Mouse (Mus musculus): ENCODE measurements around the gene Polr3e. TPM values are rescaled to one million over a fixed set of nuclear protein-coding genes. Genes with fewer than 3 reads are reported as not detected.
A peak's percentile ranks its signal among the peaks of the same experiment; 100 is the strongest.
"Not testable (repeated sequence)": the region's sequence is repeated elsewhere in the genome, so short reads cannot be mapped to it uniquely, and the experiment has no call there.

Polr3e gene
- total RNA-seq, 2 experiments from 2014 or later = 12.3 TPM

DNA sequence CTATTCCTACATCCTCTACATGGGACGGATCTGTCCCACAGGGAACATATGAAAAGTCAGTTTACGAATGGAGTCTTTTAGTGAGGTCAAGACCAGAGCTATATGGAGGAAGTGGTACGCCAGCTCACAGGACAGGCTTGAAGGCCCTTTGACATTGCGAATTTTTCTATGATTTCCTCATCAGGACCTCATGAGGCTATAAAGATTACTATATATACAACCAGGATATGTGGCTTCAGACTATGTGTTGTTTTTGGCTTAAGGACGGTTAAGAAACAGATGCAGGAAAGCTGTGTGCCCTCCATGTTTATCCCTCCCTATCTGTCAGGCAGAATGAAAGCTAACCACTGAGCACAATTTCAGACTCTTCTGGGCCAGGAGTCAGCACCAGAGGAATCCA is 45.6 kb downstream of the Polr3e start:
- intact Hi-C loops (cut with DNase I; ENCODE audit: low total_unique reads) = no loop called here
- DNase-seq = no peak

DNA sequence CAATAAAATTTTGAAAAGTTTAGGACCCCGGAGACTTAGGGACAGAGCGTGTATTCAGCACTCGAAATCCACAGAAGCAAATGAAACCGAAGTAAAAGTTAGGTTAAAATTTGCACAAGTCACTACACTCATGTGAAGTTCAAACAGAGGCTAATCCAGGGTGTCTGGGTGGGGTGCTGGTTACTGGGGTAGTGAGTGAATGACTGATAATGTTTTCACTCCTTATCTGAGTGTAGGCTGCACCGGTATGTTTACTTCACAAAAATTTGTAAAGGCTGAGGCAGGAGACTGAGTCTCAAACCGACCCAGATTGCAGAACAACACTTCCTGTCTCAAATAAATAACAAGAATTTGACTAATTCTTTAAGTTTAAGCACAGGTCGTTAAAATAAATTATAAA is 51.7 kb downstream of the Polr3e start:
- no peak for DNase-seq
- intact Hi-C loops (cut with DNase I; ENCODE audit: low total_unique reads) = no loop called here

DNA sequence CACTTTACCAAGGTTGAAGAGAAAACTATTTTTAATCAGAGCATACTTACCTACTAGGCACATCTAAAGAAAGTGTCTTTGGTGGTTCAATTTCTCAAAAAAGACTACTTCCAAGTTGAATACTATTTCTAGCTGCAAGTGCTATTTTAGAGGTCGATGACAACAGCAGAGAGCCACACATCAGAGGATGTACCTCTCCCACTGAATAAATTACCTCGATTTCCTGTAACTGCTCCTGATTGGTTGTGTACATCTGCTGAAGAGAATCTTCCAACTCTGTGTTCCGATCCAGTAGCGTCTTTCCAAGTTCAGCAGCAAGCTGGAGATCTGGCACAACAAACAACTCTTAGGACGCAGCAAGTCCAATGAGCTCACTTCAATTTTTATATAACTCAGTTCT is 52.6 kb downstream of the Polr3e start:
- intact Hi-C loops (cut with DNase I; ENCODE audit: low total_unique reads) = no loop called here
- DNase-seq = no peak

DNA sequence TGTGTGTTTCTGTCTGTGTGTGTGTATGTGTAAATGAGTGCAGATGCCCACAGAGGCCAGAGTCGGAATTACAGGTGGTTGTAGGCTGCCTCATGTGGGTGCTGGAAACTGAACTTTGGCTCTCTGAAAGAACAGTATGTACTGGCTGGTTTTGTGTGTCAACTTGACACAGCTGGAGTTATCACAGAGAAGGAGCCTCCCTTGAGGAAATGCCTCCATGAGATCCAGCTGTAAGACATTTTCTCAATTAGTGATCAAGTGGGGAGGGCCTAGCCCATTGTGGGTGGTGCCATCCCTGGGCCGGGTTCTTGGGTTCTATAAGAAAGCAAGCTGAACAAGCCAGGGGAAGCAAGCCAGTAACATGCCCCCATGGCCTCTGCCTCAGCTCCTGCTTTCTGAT is 54.9 kb downstream of the Polr3e start:
- intact Hi-C loops (cut with DNase I; ENCODE audit: low total_unique reads); DNase-seq: not testable (repeated sequence)

DNA sequence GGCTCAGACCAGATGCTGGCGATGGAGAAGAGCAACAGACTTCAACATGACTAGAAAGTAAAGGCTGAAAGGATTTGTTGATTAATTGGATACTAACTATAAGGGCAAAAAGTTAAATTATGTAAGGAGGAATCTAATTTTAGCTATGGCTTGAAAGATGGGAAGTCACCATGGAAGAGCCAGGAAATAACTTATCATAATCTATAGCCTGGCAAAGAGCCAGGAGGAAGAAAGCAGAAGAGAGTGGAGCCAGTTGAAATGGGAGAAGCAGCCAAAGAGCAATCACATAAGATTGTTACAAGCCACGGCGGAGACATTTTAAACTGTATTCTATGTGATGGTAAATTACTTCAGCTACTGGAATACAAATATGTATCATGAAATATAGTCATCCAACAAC is 56.5 kb downstream of the Polr3e start:
- DNase-seq = no peak
- intact Hi-C loops (cut with DNase I; ENCODE audit: low total_unique reads) = no loop called here

DNA sequence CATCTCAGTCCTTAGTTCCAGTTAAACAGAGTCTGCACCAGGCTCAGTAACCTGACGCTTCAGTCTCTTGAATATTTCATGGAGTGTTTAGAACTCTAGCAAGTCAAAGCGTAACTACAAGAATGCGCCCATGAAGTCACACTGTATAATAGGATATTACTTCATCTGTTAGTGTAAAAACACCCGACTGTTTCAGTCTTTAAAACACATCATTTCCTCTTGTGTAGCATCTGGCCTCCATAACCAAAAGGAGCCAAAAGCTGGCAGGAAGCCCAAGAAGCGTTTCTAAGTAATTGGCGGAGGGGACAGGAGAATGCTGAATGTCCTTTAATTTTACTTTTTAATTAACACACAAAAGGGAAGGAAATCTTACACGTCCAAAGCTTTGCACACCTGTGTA is 59.5 kb downstream of the Polr3e start:
- DNase-seq = peak; percentile 30
- intact Hi-C loops (cut with DNase I; ENCODE audit: low total_unique reads) = no loop called here

DNA sequence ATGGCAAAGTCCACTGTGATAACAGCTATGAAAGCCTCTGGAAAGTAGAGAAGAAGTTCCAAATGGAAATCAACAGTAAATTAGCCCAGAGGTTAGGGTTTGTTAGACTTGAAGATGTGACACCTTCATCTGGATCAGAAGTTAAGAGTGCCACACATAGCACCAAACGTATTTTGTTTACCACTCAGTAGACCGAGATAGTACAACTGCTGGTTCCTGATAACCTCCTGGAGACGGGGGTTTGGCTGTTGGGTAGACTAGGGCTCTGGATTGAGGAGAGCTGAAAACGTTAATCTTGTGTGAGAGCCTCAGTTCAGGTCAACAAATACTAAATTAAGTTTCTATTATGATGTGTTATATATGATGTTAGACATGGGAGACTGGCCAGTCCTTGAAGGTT is 62.5 kb downstream of the Polr3e start:
- no peak for DNase-seq
- intact Hi-C loops (cut with DNase I; ENCODE audit: low total_unique reads) = loop anchor here (10.0 kb wide), 1 partner anchor 55 kb away; the partner anchor contains the start of gene Mettl9

DNA sequence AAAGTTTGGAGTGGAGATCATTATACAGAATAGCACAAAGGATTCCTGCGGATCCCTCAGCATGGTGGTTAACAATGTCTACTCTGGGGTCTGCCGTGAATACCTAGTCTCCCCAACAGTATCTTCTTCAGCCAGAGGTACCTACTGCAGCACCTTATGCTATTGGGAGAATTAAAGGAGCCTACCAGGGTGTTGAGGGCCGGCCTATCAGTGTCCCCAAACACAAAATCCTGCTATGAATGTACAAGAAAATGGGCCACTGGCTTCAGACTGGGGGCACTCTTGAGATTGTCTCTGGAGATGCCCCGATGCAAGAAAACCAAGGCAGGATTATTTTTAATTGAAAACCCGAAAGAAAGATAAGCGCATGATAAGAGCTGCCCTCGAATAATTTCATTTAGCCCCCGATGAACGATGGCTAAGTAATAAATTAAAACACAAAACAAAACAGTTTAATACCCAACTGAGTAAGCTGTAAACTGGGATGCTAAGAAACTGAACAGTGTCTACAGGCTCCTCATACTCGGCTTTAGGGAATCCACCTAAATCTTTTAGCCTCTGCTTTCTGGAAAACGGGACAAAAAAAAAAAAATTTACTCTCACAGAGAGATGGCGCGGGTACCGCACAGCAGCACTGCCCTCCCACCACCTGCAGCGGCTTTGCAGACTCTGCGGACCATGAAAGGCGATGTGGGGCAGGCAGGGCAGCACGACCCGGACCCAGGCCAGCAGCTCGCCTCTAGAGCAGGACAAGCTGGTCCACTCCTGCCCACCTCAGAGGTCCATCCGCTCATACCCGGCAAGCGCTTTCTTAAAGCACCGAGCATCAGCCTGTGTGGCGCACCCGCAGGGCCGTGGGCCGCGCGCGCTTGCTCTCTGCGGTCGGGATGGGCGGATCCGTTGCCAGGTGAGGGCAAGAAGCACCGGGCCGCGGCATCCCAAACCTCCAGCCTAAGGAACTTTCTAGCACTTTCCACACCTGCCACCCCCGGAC is 63.7 kb downstream of the Polr3e start:
- peak; percentile 33 for DNase-seq
- intact Hi-C loops (cut with DNase I; ENCODE audit: low total_unique reads) = loop anchor here (10.0 kb wide), 1 partner anchor 54 kb away; the partner anchor contains the start of gene Mettl9

DNA sequence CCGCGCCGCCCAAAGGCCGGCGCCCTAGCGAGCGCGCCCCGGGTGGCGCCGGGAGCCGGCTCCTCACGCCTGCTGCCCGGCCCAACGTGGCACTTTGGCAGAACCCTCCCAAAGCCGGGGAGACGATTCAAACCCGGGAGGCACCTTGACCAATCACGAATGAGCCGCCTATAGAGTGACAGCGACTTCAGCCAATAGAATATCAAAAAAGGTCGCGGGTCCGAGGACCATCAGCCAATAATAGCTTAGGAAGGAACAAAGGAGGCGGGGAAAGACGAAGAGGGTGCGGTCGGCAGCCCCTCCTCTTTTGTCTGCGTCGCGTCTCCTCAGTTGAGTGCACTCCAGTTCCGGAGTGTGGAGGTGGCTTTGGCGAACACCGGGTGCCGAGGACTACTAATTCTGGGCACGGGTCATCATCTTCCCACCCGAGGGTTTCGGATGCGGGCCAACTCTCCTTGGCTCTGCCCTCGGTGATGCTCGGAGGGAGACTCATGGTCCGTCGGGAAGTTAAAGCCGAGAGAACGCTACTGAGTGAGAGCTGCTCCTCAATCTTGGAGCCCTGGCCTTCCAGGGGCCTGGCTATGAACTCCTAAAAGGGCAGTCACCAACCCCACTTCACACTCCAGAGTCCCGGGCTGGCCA is 64.8 kb downstream of the Polr3e start, which contains the start of the genes Cdr2 and Mfsd13b:
Gene Cdr2 (minus strand): TSS at position 113 of the 642 bp plus-strand sequence.
Gene Mfsd13b (plus strand): TSS at position 310 of the 642 bp plus-strand sequence.
- intact Hi-C loops (cut with DNase I; ENCODE audit: low total_unique reads) = loop anchor here (10.0 kb wide), 1 partner anchor 52 kb away; the partner anchor contains the start of gene Mettl9
- DNase-seq = peak; percentile 89

DNA sequence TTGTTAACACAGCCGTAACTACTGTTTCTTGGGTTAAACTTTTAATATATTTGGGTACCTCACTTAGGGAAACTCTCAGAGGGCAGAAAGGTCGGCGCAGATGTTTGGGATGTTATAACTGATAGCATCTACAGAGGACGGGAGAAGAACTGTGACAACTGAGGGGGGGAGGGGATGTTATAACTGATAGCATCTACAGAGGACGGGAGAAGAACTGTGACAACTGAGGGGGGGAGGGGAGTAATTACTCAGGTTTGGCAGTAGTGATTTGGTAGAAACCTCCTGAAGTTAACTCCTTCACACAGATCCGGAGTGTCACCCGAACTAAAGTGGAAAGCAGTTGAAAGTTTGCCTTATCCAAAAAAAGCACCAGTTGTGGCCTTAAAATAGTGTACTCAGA is 65.4 kb downstream of the Polr3e start:
- no peak for DNase-seq
- intact Hi-C loops (cut with DNase I; ENCODE audit: low total_unique reads) = loop anchor here (10.0 kb wide), 1 partner anchor 52 kb away; the partner anchor contains the start of gene Mettl9

DNA sequence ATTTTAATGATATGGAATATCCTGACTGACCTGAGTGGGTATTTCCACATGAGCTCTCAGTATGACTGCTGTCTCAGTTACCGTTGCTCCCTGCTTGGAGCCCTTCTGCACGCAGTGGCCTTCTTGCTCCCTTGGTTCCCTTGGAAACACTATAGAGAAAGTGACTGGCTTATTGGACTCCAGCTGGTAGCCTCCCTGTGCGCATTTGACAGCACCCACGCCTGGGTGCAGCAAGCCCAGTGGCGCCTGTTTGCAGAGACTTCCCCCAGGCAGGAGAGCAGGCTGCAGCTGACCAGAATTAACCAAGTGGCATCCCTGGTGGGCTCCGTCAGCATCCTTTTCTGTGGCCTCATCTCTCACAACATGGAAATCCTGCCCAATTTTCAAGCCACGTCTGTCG is 73.6 kb downstream of the Polr3e start:
- intact Hi-C loops (cut with DNase I; ENCODE audit: low total_unique reads) = no loop called here
- DNase-seq = no peak

Other genes with a start within 250 kb of the Polr3e start
- gene Pdzd9, start 247.4 kb upstream of the Polr3e start, total RNA-seq (2021) = under 1 TPM in 1 of 2 experiments, not detected in 1; 0.13 TPM
- 10 to 100 TPM; 16.1 to 20.9 TPM for gene Mosmo, start 240.1 kb upstream of the Polr3e start, total RNA-seq (2021)
- under 1 TPM; 0.41 to 0.80 TPM for gene Vwa3a, start 178.4 kb upstream of the Polr3e start, total RNA-seq (2021)
- gene Gm5737, start 105.4 kb upstream of the Polr3e start, total RNA-seq (2021) = under 1 TPM; 0.49 to 0.60 TPM
- 10 to 100 TPM; 50.3 to 61.8 TPM for gene Eef2k, start 74.9 kb upstream of the Polr3e start, total RNA-seq (2021)
- 1 to 10 TPM; 4.1 to 6.2 TPM for gene Cdr2, start 64.6 kb downstream of the Polr3e start, total RNA-seq (2021)
- gene Mfsd13b, start 64.8 kb downstream of the Polr3e start, total RNA-seq (2021) = not detected
- 10 to 100 TPM; 22.2 to 27.2 TPM for gene Mettl9, start 116.7 kb downstream of the Polr3e start, total RNA-seq (2021)
- gene Igsf6, start 156.8 kb downstream of the Polr3e start, total RNA-seq (2021) = 1 to 10 TPM in 1 of 2 experiments, under 1 TPM in 1; 0.74 to 1.1 TPM
- gene Otoa, start 163.9 kb downstream of the Polr3e start, total RNA-seq (2021) = under 1 TPM; 0.40 to 0.62 TPM

Data from gastrocnemius, postnatal 14 days (tissue).